Mouse (Mus musculus) embryonic facial prominence, embryonic 10.5 days (tissue): ENCODE measurements around the gene Fyttd1. TPM values are rescaled to one million over a fixed set of nuclear protein-coding genes. Genes with fewer than 3 reads are reported as not detected.

ENCODE experiments used
- DNase-seq: peaks from one replicate; pipeline ENCODE4 v3.0.0-alpha.2; 2017; ENCODE audit warnings: low spot score
- H3K27ac ChIP-seq: fragments of 300-500 bp; sonication (generic); replicated peaks from 2 replicates; pipeline ENCODE4 v1.5.1; 2016; ENCODE audit warnings: mild to moderate bottlenecking
- H3K27me3 ChIP-seq: fragments of 300-500 bp; sonication (generic); replicated peaks from 2 replicates; pipeline ENCODE4 v1.6.1; 2016; ENCODE audit warnings: low read depth, mild to moderate bottlenecking; ENCODE audit not compliant: poor library complexity, severe bottlenecking
- H3K36me3 ChIP-seq: fragments of 300-500 bp; sonication (generic); replicated peaks from 2 replicates; pipeline ENCODE4 v1.6.1; 2016; ENCODE audit warnings: mild to moderate bottlenecking, moderate library complexity
- H3K4me1 ChIP-seq: fragments of 300-500 bp; sonication (generic); 2 replicates; pipeline ENCODE4 v1.6.1; 2016
- H3K4me3 ChIP-seq: fragments of 300-500 bp; sonication (generic); 2 replicates; pipeline ENCODE4 v1.5.1; 2016; ENCODE audit warnings: mild to moderate bottlenecking, moderate library complexity
- H3K9me3 ChIP-seq: fragments of 300-500 bp; sonication (generic); 2 replicates; pipeline ENCODE4 v1.6.1; 2016; ENCODE audit warnings: mild to moderate bottlenecking
- WGBS: fragments of 180-500 bp; shearing (Covaris S2); methylation state at CpG from one replicate; pipeline ENCODE4 v1.1.7; 2016; 5-methylcytosine and 5-hydroxymethylcytosine counted together
- polyA plus RNA-seq: library from polyadenylated mRNA; unstranded; fragments of >200 nt; fragmentation: Nextera tagmentation; extraction: Ambion mirVana; gene quantifications from 2 replicates; pipeline ENCODE4 v1.2.1, GENCODE M21; 2016

Gene Fyttd1
- polyA plus RNA-seq, 1 experiment from 2014 or later: 104 TPM

DNA sequence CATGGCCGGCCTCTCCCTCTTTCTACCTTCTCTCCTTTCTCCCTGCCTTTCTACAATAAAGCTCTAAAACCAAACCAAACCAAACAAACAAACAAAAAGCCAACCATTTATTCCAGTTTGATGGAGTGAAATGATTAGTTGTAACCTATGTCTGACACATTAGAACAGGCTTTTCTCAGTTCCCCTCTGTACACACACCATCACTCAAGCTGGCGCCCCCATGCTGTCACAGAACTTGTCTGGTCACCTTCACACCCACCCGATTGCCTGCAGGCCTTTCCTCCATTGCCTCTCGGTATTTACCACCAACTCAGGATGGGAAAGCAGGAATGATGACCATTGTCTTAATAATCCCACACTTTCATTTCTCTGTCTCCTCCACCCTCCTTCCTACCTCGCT is 79.6 kb downstream of the Fyttd1 start:
- no peak for DNase-seq
- no peak overlapping the region for H3K4me3 ChIP-seq
- H3K4me1 ChIP-seq: no peaks in the 10 kb centered on the region
- whole genome bisulfite sequencing: 68% methylated on average over 5 of the region's 5 CpGs
- H3K36me3 ChIP-seq: peaks cover 55% of the 10 kb centered on the region
- H3K27me3 ChIP-seq: no peaks in the 10 kb centered on the region
- no peaks in the 10 kb centered on the region for H3K9me3 ChIP-seq
- no peak overlapping the region for H3K27ac ChIP-seq

Other genes with a start within 250 kb of the Fyttd1 start
- gene Tnk2, start 233.6 kb upstream of the Fyttd1 start, polyA plus RNA-seq: 8.6 and 8.7 TPM in 2 replicates
- gene Muc4, start 141.6 kb upstream of the Fyttd1 start, polyA plus RNA-seq: 0.26 and 0.29 TPM in 2 replicates
- not detected in 2 replicates for gene Muc20, start 80.1 kb upstream of the Fyttd1 start, polyA plus RNA-seq
- not detected in 2 replicates for gene Smbd1, start 67.0 kb upstream of the Fyttd1 start, polyA plus RNA-seq
- 17.7 and 19.9 TPM in 2 replicates for gene Rubcn, start 266 bp downstream of the Fyttd1 start, polyA plus RNA-seq
- 31.4 and 32.3 TPM in 2 replicates for gene Lrch3, start 36.6 kb downstream of the Fyttd1 start, polyA plus RNA-seq
- gene Iqcg, start 178.7 kb downstream of the Fyttd1 start, polyA plus RNA-seq: 2.1 and 3.6 TPM in 2 replicates
- gene Rpl35a, start 179.0 kb downstream of the Fyttd1 start, polyA plus RNA-seq: 1,025 and 1,052 TPM in 2 replicates
- gene Lmln, start 185.0 kb downstream of the Fyttd1 start, polyA plus RNA-seq: 2.6 and 3.7 TPM in 2 replicates